Mouse (Mus musculus) left cerebral cortex, postnatal 10 days (tissue): ENCODE results near the gene Papss2. TPM values are rescaled to one million over a fixed set of nuclear protein-coding genes. Genes with fewer than 3 reads are reported as not detected.
"Not testable (repeated sequence)": the region's sequence is repeated elsewhere in the genome, so short reads cannot be mapped to it uniquely, and the experiment has no call there.

Experiments used
- DNase-seq, 2 experiments: peaks; one replicate each; pipeline ENCODE4 v3.0.0; 2021 to 2022; ENCODE audit warnings: low spot score in 2 of 2, mixed read lengths in 1 of 2; ENCODE audit errors: extremely low spot score in 1 of 2
- intact Hi-C: fragments of 180-260 bp; cut with DNase I; formaldehyde crosslinking; loops from one replicate; pipeline ENCODE4 v1.15.1; 2025
- total RNA-seq, 2 experiments: library from RNA; stranded (reverse); gene quantifications; 2 replicates each; pipeline ENCODE4 v1.2.3; 2021

Papss2 gene
- total RNA-seq, 2 experiments from 2014 or later: 4.5 to 4.9 TPM

DNA sequence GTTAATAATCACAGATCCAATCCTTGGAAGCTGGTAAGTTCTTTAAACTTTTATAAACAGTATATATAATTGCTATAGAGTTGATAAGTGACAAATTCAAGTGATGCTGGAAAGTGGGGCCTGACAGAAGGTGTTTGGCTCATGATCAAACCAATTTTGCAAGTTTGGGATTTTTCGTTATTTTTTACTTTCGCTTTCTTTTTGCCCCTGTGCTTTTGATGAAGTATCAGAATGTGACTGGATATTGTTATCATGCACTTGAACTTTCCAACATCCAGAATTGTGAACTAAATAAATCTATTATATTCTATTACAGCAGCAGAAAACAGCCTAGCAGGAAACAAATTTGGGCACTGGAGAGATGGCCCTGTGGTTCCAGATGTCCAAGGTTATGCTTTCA, 85.3 kb downstream of the Papss2 start:
- DNase-seq: no peak
- intact Hi-C loops: no loop called here

DNA sequence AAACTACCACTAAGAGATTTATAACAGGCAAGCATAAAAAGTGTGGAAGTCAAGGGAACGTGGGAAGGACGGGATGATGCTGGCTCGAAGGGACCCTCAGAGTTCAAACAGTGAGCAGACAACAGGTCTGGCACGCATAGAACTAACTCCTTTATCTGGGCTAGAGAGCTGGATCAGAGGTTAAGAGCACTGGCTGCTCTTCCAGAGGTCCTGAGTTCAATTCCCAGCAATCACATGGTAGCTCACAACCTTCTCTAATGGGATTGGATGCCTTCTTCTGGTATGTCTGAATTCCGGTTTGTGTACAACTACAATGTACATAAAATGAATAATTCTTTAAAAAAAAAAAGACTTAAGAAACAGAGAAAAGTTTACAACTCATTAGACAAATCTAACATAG, 87.5 kb downstream of the Papss2 start:
- intact Hi-C loops: no loop called here
- DNase-seq: no peak

- no peak for DNase-seq
- intact Hi-C loops: loop anchor here (5.0 kb wide), 1 partner anchor 165 kb away; no protein-coding TSS in a partner anchor
Observed at GRCm38 (mm10) chr19:32687721-32688120, 92.1 kb downstream of the Papss2 start.

DNA sequence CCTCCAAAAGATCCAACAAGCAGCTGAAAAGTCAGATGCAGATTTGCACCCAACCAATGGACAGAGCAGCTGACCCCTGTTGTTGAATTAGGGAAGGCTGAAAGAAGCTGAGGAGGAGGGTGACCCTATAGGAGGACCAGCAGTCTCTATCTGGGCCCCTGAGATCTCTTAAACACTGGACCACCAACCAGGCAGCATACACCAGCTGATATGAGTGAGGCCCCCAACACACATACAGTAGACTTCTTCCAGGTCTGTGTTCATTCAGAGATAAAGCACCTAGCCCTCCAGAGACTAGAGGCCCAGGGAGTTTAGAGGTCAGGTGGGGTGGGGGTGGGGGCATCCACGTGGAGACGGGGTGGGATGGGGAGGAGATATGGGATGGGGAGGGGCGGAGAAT, 92.6 kb downstream of the Papss2 start:
- DNase-seq: not testable (repeated sequence)
- intact Hi-C loops: loop anchor here (5.0 kb wide), 1 partner anchor 166 kb away; no protein-coding TSS in a partner anchor

- intact Hi-C loops: loop anchor here (5.0 kb wide), 3 partner anchors 167 to 717 kb away; no protein-coding TSS in a partner anchor
- no peak for DNase-seq
Observed at GRCm38 (mm10) chr19:32689724-32690123, 94.1 kb downstream of the Papss2 start.

GRCm38 (mm10) chr19:32696674-32697073, 101.1 kb downstream of the Papss2 start:
- intact Hi-C loops: no loop called here
- DNase-seq: no peak

DNA sequence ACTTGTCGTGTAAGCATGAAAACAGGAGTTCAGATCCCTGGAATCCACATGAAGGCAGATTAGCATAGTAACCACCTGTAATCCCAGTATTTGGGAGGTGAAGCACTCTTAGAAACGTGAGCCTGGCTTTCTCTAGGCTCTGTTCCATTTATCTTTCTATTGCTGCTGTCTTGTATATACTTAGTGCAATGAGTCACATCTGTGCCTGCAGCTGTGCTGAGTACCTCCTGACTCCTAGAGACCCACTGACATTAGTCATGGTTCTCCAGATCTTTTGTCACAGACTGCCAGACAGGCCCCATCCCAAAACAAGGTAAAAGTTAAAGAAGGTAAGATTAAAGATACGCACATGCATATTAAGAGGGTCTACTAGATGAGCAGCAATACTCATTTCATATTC, 106.6 kb downstream of the Papss2 start:
- no peak for DNase-seq
- intact Hi-C loops: no loop called here

DNA sequence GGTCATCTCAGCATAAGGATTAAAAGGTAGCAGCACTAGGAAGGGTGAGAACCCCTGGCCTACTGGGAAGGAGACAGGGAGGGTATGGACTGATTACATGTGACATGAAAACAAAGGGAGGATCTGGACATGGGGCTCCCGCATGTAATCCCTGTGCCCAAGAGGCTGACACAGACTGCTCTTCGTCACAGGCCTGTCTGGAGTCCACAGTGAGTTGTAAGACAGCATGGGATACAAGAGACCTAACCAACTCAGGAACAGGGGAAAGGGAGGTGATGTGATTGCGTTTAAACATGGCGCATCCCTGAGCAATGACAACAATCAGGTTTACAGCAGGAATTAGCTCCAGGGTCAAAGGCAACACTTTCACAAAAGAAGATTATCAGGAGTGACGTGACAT, 113.4 kb downstream of the Papss2 start:
- DNase-seq: no peak
- intact Hi-C loops: no loop called here

DNA sequence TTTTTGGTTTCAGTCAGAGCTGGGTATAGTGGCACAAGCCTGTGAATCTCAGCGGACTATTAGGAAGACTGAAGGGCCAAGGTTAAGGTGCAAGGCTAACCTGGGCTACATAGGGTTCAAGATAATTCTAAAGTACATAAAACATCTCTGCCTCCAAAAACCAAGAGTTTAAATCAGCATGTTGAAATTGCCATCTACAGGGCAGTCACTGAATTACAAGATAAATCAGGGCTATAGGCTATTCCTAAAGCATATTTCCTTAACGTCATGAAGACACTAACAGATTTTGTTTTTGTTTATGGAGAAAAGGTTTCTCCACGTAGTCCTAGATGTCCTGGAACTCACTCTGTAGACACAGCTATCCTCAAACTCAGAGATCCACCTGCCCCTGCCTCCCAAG, 114.7 kb downstream of the Papss2 start:
- intact Hi-C loops: no loop called here
- no peak for DNase-seq

DNA sequence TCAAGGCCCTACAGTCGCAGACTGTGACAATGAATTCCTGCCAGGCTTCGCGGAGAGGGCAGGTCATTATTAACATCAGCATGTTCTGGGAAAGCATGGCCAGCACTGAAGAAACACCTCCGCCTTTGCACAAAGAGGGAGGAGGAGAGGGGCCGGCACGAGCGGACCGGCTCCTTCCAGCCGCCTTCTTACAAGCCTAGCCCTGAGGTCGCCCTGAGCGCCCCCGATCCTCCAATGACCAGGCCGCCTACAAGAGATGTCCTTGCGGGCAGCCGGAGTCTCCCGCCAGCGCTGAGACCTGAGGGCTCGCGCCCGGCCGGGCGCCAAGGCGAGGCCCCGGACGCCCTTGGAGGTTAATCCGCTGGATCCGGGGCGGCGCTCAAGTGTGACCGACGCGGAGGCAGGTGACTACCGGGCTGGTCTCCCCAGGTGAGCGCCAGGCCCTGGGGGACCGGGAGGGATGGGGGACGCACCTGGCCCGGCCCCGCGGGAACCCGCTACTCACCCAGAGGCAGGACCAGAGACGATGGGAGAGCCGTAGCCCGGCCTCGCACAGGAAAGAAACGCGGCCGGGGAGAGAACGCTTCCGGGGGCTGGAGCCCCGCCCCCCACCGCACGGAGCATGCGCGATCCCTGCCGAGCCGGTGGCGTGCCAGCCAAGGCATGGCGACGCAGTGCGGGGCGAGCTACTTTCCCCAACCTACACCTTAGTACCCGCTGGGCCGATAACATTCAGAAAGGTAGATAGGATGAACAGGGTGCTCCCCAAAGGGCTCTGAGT, 116.4 kb downstream of the Papss2 start:
- DNase-seq: peak; percentile 83 to 94
- intact Hi-C loops: loop anchor here (2.0 kb wide), 2 partner anchors 45 to 655 kb away; partner anchors contain the start of gene Pten

DNA sequence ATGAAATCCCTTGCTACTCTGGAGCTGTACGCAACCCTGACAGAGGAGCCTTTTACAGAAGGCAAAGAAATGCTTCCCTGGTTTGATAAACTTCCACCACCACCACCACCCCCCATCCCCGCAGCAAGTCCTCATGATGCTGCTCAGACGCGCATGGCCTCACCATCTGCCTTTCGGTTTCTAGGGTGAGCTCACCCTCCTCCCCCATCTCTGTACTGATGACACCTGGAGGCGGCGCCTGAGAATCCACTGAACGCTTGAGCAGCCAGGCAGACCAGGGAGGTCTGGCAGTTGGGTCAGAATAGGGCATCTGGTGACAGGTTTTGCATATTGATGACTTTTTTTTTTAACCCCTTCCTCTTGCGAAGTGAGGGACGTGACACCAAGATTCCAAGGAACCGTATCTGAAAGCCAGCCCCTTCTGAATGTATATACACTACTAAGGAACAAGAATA, 117.0 kb downstream of the Papss2 start:
- peak; percentile 70 to 83 for DNase-seq
- intact Hi-C loops: loop anchor here (2.0 kb wide), 2 partner anchors 44 to 654 kb away; partner anchors contain the start of gene Pten

- no peak for DNase-seq
- intact Hi-C loops: loop anchor here (2.0 kb wide), 2 partner anchors 43 to 653 kb away; partner anchors contain the start of gene Pten
Observed at GRCm38 (mm10) chr19:32713471-32713870, 117.9 kb downstream of the Papss2 start.

GRCm38 (mm10) chr19:32715201-32715600, 119.6 kb downstream of the Papss2 start:
- DNase-seq: peak; percentile 49 to 79
- intact Hi-C loops: loop anchor here (2.0 kb wide), 1 partner anchor 512 kb away; no protein-coding TSS in a partner anchor

DNA sequence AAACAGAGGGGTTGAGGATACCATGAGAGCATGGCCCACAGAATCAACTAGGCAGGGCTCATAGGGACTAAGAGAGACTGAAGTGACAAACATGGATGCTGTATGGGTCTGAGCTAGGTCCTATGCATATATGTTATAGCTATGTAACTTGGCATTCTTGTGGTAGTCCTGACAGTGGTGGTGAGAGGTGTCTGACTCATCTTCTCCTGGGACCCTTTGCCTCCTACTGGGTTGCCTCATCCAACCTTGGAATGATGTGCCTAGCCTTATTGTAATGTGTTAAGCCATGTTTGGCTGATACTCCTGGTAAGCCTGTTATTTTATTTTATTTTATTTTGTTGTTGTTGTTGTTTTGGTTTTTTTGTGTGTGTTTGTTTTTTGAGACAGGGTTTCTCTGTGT, 120.1 kb downstream of the Papss2 start:
- intact Hi-C loops: loop anchor here (2.0 kb wide), 1 partner anchor 511 kb away; no protein-coding TSS in a partner anchor

More for the DNA sequence above, 120.1 kb downstream of the Papss2 start:
- DNase-seq: no peak

Other genes with a start within 250 kb of the Papss2 start
- 10 to 100 TPM; 30.5 to 37.3 TPM for gene Sgms1, start 206.1 kb upstream of the Papss2 start, total RNA-seq
- gene Rpl9-ps6, start 129.2 kb upstream of the Papss2 start, total RNA-seq: 10 to 100 TPM; 24.1 to 32.5 TPM
- 10 to 100 TPM; 66.1 to 71.3 TPM for gene Minpp1, start 110.0 kb upstream of the Papss2 start, total RNA-seq
- gene Atad1, start 144.0 kb downstream of the Papss2 start, total RNA-seq: 100 to 1,000 TPM; 111 to 124 TPM
- 100 to 1,000 TPM; 156 to 162 TPM for gene Pten, start 161.7 kb downstream of the Papss2 start, total RNA-seq